Mouse (Mus musculus) stomach, embryonic 14.5 days (tissue): ENCODE measurements at regions not wholly inside any gene's neighbourhood (a gene's known extent, or its start where the extent isn't known, plus 50 kb on each side); places are given as distances from the start of the nearest gene placed in this dataset.

Experiments used
- ATAC-seq: fragments of 200-750 bp; cut with Nextera tagmentation; 2 replicates; pipeline ENCODE4 v1.8.0; 2017; ENCODE audit warnings: low read depth, moderate TSS enrichment; ENCODE audit not compliant: insufficient number of reproducible peaks, insufficient read depth, low FRiP score
- H3K27ac ChIP-seq: fragments of 300-500 bp; sonication (generic); 2 replicates; pipeline ENCODE4 v1.5.1; 2014; ENCODE audit warnings: mild to moderate bottlenecking, low read length, moderate library complexity, mixed read lengths
- H3K27me3 ChIP-seq: fragments of 300-500 bp; sonication (generic); 2 replicates; pipeline ENCODE4 v1.6.1; 2014; ENCODE audit warnings: low read length, control low read depth, mixed read lengths; ENCODE audit not compliant: control insufficient read depth, insufficient read depth
- H3K36me3 ChIP-seq: fragments of 300-500 bp; sonication (generic); 2 replicates; pipeline ENCODE4 v1.6.1; 2014; ENCODE audit warnings: mild to moderate bottlenecking, control low read depth, low read length, moderate library complexity, mixed read lengths; ENCODE audit not compliant: control insufficient read depth, insufficient read depth
- H3K4me1 ChIP-seq: fragments of 300-500 bp; sonication (generic); 2 replicates; pipeline ENCODE4 v1.6.1; 2014; ENCODE audit warnings: low read length, control low read depth, mixed read lengths; ENCODE audit not compliant: control insufficient read depth, insufficient read depth
- H3K4me2 ChIP-seq: fragments of 300-500 bp; sonication (generic); replicated peaks from 2 replicates; pipeline ENCODE4 v1.6.1; 2014; ENCODE audit warnings: low read depth, low read length, control low read depth
- H3K4me3 ChIP-seq: fragments of 300-500 bp; sonication (generic); 2 replicates; pipeline ENCODE4 v1.5.1; 2014; ENCODE audit warnings: low read depth, low read length, control low read depth
- H3K9ac ChIP-seq: fragments of 300-500 bp; sonication (generic); replicated peaks from 2 replicates; pipeline ENCODE4 v1.6.1; 2014; ENCODE audit warnings: low read depth, mild to moderate bottlenecking, control low read depth, low read length, moderate library complexity, mixed read lengths
- H3K9me3 ChIP-seq: fragments of 300-500 bp; sonication (generic); 2 replicates; pipeline ENCODE4 v1.6.1; 2016; ENCODE audit warnings: low read depth, low read length, control low read depth; ENCODE audit not compliant: control insufficient read depth
- WGBS: fragments of 180-500 bp; shearing (Covaris S2); extraction: QIAGEN DNeasy Blood & Tissue Kit; methylation state at CpG from one replicate; pipeline ENCODE4 v1.1.7; 2014; 5-methylcytosine and 5-hydroxymethylcytosine counted together

DNA sequence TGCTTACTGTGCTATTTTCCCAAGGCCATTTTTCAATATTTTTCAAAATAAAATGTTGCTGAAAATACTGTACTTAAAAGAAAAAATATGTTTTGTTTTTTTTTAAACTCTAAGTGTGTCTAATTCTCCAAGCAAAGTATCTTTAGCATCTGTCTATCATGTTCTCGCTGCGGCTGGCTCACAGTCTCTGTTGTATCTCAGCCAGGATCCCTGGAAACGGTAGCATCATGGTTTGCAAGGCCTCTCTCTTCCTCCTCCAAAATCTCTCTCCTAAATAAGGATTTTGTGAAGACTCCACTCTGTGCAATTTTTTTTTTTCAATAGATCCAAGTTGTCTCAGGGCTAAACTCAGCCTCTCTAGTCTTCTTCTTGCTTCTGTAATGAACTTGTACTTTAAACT, 190.2 kb downstream of the Rpl10-ps3 start:
- Histone ChIP-seq H3K27ac (no peak overlapping the region), H3K4me1 (no peaks in the 10 kb centered on the region), H3K36me3 (no peaks in the 10 kb centered on the region), H3K4me3 (no peak overlapping the region), H3K27me3 (no peaks in the 10 kb centered on the region), H3K9me3 (no peaks in the 10 kb centered on the region), H3K4me2 (no peak overlapping the region), H3K9ac (no peak overlapping the region)
- 82% methylated on average over 3 of the region's 3 CpGs for WGBS
- no peak for ATAC-seq

- no peak for ATAC-seq
- H3K9ac ChIP-seq, result no peak overlapping the region
- no peak overlapping the region for H3K4me2 ChIP-seq
These were observed 194.7 kb downstream of the Rpl10-ps3 start for GRCm38 (mm10) chr9:50150091-50150490.

GRCm38 (mm10) chr9:50142756-50143155, 202.0 kb downstream of the Rpl10-ps3 start:
- no peak for ATAC-seq
- Histone ChIP-seq H3K9me3 (no peaks in the 10 kb centered on the region), H3K4me3 (no peak overlapping the region), H3K9ac (no peak overlapping the region), H3K27me3 (no peaks in the 10 kb centered on the region), H3K27ac (no peak overlapping the region), H3K4me2 (no peak overlapping the region), H3K4me1 (peaks cover 13% of the 10 kb centered on the region; the same call in 1 of the 2 replicates), H3K36me3 (no peaks in the 10 kb centered on the region)
- 81% methylated on average over 1 of the region's 1 CpGs for WGBS

More at GRCm38 (mm10) chr9:50150091-50150490, 194.7 kb downstream of the Rpl10-ps3 start:
- Histone ChIP-seq H3K4me3 (no peak overlapping the region), H3K27ac (no peak overlapping the region), H3K4me1 (no peaks in the 10 kb centered on the region), H3K9me3 (no peaks in the 10 kb centered on the region), H3K27me3 (no peaks in the 10 kb centered on the region), H3K36me3 (no peaks in the 10 kb centered on the region)

- Histone ChIP-seq H3K4me3 (no peak overlapping the region), H3K4me2 (no peak overlapping the region), H3K9me3 (no peaks in the 10 kb centered on the region), H3K9ac (no peak overlapping the region), H3K36me3 (no peaks in the 10 kb centered on the region), H3K4me1 (peaks cover 13% of the 10 kb centered on the region; the same call in 1 of the 2 replicates), H3K27ac (peak overlapping the region; percentile 18; the same call in 1 of the 2 replicates), H3K27me3 (no peaks in the 10 kb centered on the region)
- WGBS, result 65% methylated on average over 8 of the region's 8 CpGs
- ATAC-seq, result no peak
These were observed 202.7 kb downstream of the Rpl10-ps3 start for GRCm38 (mm10) chr9:50142091-50142490.

- no peak for ATAC-seq
- H3K4me1 ChIP-seq, result peaks cover 13% of the 10 kb centered on the region; the same call in 1 of the 2 replicates
- H3K4me3 ChIP-seq, result no peak overlapping the region
- no peaks in the 10 kb centered on the region for H3K27me3 ChIP-seq
- no peaks in the 10 kb centered on the region for H3K36me3 ChIP-seq
- WGBS, result 26% methylated on average over 6 of the region's 6 CpGs
- no peak overlapping the region for H3K9ac ChIP-seq
- H3K9me3 ChIP-seq, result no peaks in the 10 kb centered on the region
- H3K27ac ChIP-seq, result peak overlapping the region; percentile 69; the same call in 1 of the 2 replicates
- no peak overlapping the region for H3K4me2 ChIP-seq
These were observed 203.6 kb downstream of the Rpl10-ps3 start for GRCm38 (mm10) chr9:50141176-50141575.

DNA sequence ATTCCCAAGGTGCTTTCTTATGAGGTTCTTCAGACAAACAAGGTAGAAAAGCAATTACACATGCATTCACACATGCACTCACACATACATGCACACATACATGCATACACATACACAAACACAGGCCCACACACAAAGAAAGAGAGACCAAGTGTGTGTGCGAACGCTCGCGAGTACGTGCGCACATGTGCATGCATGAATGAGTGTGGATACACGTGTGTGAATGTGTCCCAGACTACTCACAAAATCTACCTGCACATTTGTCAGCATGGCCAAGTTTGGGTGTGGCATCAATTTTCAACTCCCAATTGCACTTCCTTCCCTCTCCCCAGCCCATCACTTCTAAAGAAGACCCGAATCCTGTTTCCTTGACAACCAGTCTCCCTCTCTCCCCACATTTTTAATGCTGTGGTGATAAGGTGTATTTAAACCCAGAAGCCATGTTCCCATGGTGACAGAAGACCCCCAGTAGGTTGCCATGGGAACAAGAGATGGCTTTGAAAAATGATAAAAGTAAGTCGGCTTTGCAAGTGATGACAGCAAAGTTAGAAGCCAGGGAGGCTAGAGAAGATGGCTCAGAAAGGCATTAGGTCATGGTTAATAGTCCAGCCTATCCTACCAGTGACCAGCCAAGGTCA, 206.3 kb downstream of the Rpl10-ps3 start:
- no peaks in the 10 kb centered on the region for H3K9me3 ChIP-seq
- no peak overlapping the region for H3K4me3 ChIP-seq
- peaks cover 13% of the 10 kb centered on the region; the same call in 1 of the 2 replicates for H3K4me1 ChIP-seq
- ATAC-seq, result no peak
- no peaks in the 10 kb centered on the region for H3K36me3 ChIP-seq
- no peak overlapping the region for H3K27ac ChIP-seq
- H3K4me2 ChIP-seq, result no peak overlapping the region
- WGBS, result 90% methylated on average over 9 of the region's 9 CpGs
- H3K9ac ChIP-seq, result no peak overlapping the region
- no peaks in the 10 kb centered on the region for H3K27me3 ChIP-seq

- no peaks in the 10 kb centered on the region for H3K27me3 ChIP-seq
- H3K27ac ChIP-seq, result no peak overlapping the region
- peaks cover 10% of the 10 kb centered on the region; the same call in 1 of the 2 replicates for H3K4me1 ChIP-seq
- no peak for ATAC-seq
- H3K36me3 ChIP-seq, result no peaks in the 10 kb centered on the region
- no peaks in the 10 kb centered on the region for H3K9me3 ChIP-seq
- H3K4me2 ChIP-seq, result no peak overlapping the region
- WGBS, result 55% methylated on average over 1 of the region's 1 CpGs
- no peak overlapping the region for H3K9ac ChIP-seq
- H3K4me3 ChIP-seq, result no peak overlapping the region
These were observed 208.2 kb downstream of the Rpl10-ps3 start for GRCm38 (mm10) chr9:50136636-50136985.

DNA sequence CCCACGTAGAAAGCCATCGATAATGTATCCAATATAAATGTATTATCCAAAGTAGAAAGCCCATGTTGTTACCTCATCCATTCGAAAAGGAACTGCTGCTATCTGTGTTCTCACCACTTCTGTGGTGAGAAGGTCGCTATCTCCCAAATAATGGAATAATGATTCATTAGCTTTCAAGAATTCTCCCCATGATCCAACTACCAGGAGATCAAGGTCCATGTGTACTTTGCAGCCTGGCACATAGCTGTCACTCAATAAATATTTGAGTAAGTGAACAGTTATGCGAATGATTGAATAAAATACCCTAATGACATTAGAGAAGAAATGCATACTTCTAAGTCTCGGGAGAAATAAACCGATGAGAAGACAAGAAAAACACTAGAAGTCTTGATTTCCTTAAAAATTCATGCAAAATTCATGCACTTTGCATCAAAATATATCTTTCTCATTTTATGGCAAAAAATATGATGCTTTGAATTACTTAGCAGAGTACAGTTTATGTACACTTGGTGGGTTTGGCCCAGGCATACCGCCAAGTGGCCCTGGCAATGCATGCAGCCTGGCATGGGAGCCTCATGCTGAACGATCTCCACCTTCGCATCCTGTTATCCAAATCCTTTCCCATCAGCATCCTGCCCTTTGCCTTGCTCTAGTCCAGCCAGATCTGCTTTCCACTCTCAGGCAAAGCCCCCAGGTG, 208.7 kb downstream of the Rpl10-ps3 start:
- 80% methylated on average over 10 of the region's 10 CpGs for WGBS
- H3K36me3 ChIP-seq, result no peaks in the 10 kb centered on the region
- H3K27ac ChIP-seq, result no peak overlapping the region
- H3K9me3 ChIP-seq, result no peaks in the 10 kb centered on the region
- no peak for ATAC-seq
- H3K27me3 ChIP-seq, result no peaks in the 10 kb centered on the region
- no peak overlapping the region for H3K4me3 ChIP-seq
- peaks cover 5% of the 10 kb centered on the region; the same call in 1 of the 2 replicates for H3K4me1 ChIP-seq
- H3K9ac ChIP-seq, result no peak overlapping the region
- no peak overlapping the region for H3K4me2 ChIP-seq
